Comparison of ENCODE assay signal across 8 mouse cellular contexts in genomic region chr1:91313251-91313650, GRCm38 (mm10). TPM values are rescaled to one million over a fixed set of nuclear protein-coding genes. Genes with fewer than 3 reads are reported as not detected.
DNase-seq lines count a peak whose midpoint lies in the region; ATAC-seq and TF ChIP-seq lines count a peak whose summit lies in the region.

No protein-coding gene starts in this region.

- intact Hi-C loops in heart, postnatal 10 days (cut with DNase I): no loop called here

- 51% methylated on average over 5 of the region's 5 CpGs for WGBS in midbrain, embryonic 11.5 days
- 34% methylated on average over 5 of the region's 5 CpGs for WGBS in midbrain, embryonic 16.5 days
- 31% methylated on average over 5 of the region's 5 CpGs for WGBS in embryonic facial prominence, embryonic 12.5 days
- 71% methylated on average over 5 of the region's 5 CpGs for WGBS in small intestine, adult 2 months

- peak overlapping the region; percentile 18; the same call in 1 of the 2 replicates for H3K9ac ChIP-seq in midbrain, embryonic 11.5 days (ENCODE audit: low read length)
- no peak overlapping the region for H3K9ac ChIP-seq in midbrain, embryonic 16.5 days (ENCODE audit: low read depth, low read length)
- H3K9ac ChIP-seq in embryonic facial prominence, embryonic 12.5 days: no peak overlapping the region

- H3K4me1 ChIP-seq in midbrain, embryonic 11.5 days (ENCODE audit: control insufficient read depth, insufficient read depth, low read length): no peaks in the 10 kb centered on the region; the same call in 1 of the 2 replicates
- H3K4me1 ChIP-seq in midbrain, embryonic 16.5 days (ENCODE audit: control insufficient read depth, insufficient read depth, low read length): no peaks in the 10 kb centered on the region; the same call in 1 of the 2 replicates
- H3K4me1 ChIP-seq in embryonic facial prominence, embryonic 12.5 days: 0 out of 2 replicates have a peak, but pooled peaks cover 2% of the 10 kb centered on the region
- no peaks in the 10 kb centered on the region for H3K4me1 ChIP-seq in small intestine, adult 2 months (ENCODE audit: control insufficient read depth, insufficient read depth, insufficient read length, low read length)

- H3K27me3 ChIP-seq in midbrain, embryonic 11.5 days (ENCODE audit: control insufficient read depth, insufficient read depth, low read length): no peaks in the 10 kb centered on the region
- H3K27me3 ChIP-seq in midbrain, embryonic 16.5 days (ENCODE audit: control insufficient read depth, insufficient read depth, low read depth, low read length): no peaks in the 10 kb centered on the region
- no peaks in the 10 kb centered on the region for H3K27me3 ChIP-seq in embryonic facial prominence, embryonic 12.5 days
- no peaks in the 10 kb centered on the region for H3K27me3 ChIP-seq in small intestine, adult 2 months (ENCODE audit: control insufficient read depth, insufficient read depth, low read length)

- H3K9me3 ChIP-seq in midbrain, embryonic 11.5 days (ENCODE audit: control insufficient read depth, low read length): no peaks in the 10 kb centered on the region
- no peaks in the 10 kb centered on the region for H3K9me3 ChIP-seq in midbrain, embryonic 16.5 days (replicated peaks; ENCODE audit: control insufficient read depth, low read length, poor library complexity, severe bottlenecking)
- no peaks in the 10 kb centered on the region for H3K9me3 ChIP-seq in embryonic facial prominence, embryonic 12.5 days

- no peak for DNase-seq in midbrain, embryonic 11.5 days (ENCODE audit: low spot score, missing footprints)
- DNase-seq in heart, postnatal 10 days: peak; percentile 48 to 53
- DNase-seq in spleen, postnatal 4 days (ENCODE audit: low spot score in 2 of 2): no peak
- DNase-seq in thymus, postnatal 36 days: no peak
- DNase-seq in right cerebral cortex, postnatal 4 days: no peak

- H3K36me3 ChIP-seq in midbrain, embryonic 11.5 days (ENCODE audit: control insufficient read depth, insufficient read depth, low read length): peaks cover 5% of the 10 kb centered on the region; the same call in 1 of the 2 replicates
- peaks cover 9% of the 10 kb centered on the region; the same call in 1 of the 2 replicates for H3K36me3 ChIP-seq in midbrain, embryonic 16.5 days (ENCODE audit: control insufficient read depth, insufficient read depth, low read length)
- peaks cover 27% of the 10 kb centered on the region for H3K36me3 ChIP-seq in embryonic facial prominence, embryonic 12.5 days
- H3K36me3 ChIP-seq in small intestine, adult 2 months (ENCODE audit: control insufficient read depth, insufficient read depth, low read length): peaks cover 41% of the 10 kb centered on the region

- TF ChIP-seq CTCF in small intestine, adult 2 months (IDR thresholded peaks at IDR 0.05; ENCODE audit: extremely low read depth, insufficient read length, insufficient replicate concordance, low read depth, low read length): no peak

- 0 out of 2 replicates have a peak, but pooled peaks have one; percentile 50 for ATAC-seq in midbrain, embryonic 11.5 days (ENCODE audit: low FRiP score)
- no peak for ATAC-seq in midbrain, embryonic 16.5 days
- ATAC-seq in embryonic facial prominence, embryonic 12.5 days (ENCODE audit: insufficient number of reproducible peaks, insufficient read depth, low FRiP score, low TSS enrichment): no peak

- peak overlapping the region; percentile 40; the same call in 1 of the 2 replicates for H3K27ac ChIP-seq in midbrain, embryonic 11.5 days (ENCODE audit: low read depth, low read length)
- no peak overlapping the region for H3K27ac ChIP-seq in midbrain, embryonic 16.5 days (ENCODE audit: low read length)
- peak overlapping the region; percentile 20; the same call in 1 of the 2 replicates for H3K27ac ChIP-seq in embryonic facial prominence, embryonic 12.5 days
- peak overlapping the region; percentile 47 for H3K27ac ChIP-seq in small intestine, adult 2 months (ENCODE audit: insufficient read depth, low read depth, low read length)

- no peak overlapping the region for H3K4me2 ChIP-seq in midbrain, embryonic 11.5 days
- H3K4me2 ChIP-seq in midbrain, embryonic 16.5 days (ENCODE audit: low read length): no peak overlapping the region
- no peak overlapping the region for H3K4me2 ChIP-seq in embryonic facial prominence, embryonic 12.5 days (replicated peaks)

- no peak for TF ChIP-seq POLR2A in small intestine, adult 2 months (IDR thresholded peaks at IDR 0.05; ENCODE audit: low read depth, low read length)

- H3K4me3 ChIP-seq in midbrain, embryonic 11.5 days (ENCODE audit: low read depth, low read length): no peak overlapping the region
- H3K4me3 ChIP-seq in midbrain, embryonic 16.5 days (ENCODE audit: low read depth, low read length): no peak overlapping the region
- H3K4me3 ChIP-seq in embryonic facial prominence, embryonic 12.5 days: no peak overlapping the region
- H3K4me3 ChIP-seq in small intestine, adult 2 months (ENCODE audit: low read depth, low read length): no peak overlapping the region

RNA-seq across cellular contexts. Expression of gene Espnl, which starts 8.6 kb away (rescaled TPM):
- polyA plus RNA-seq in midbrain, embryonic 11.5 days (2014; fragmentation: Nextera tagmentation; extraction: Ambion mirVana): 0.08 and 0.11 TPM in 2 replicates
- 0.04 and 0.13 TPM in 2 replicates for polyA plus RNA-seq in midbrain, embryonic 16.5 days (2015; fragmentation: Nextera tagmentation; extraction: Ambion mirVana)
- 0.18 and 0.23 TPM in 2 replicates for polyA plus RNA-seq in embryonic facial prominence, embryonic 12.5 days (2016; fragmentation: Nextera tagmentation; extraction: Ambion mirVana)
- under 1 TPM in 1 of 2 experiments, not detected in 1; 0.10 TPM for total RNA-seq in heart, postnatal 10 days (2021)
- polyA plus RNA-seq in small intestine, adult 2 months (2012; rRNA removed): 0.10 and 0.13 TPM in 2 replicates

RNA-seq across cellular contexts. Expression of gene Scly, which starts 15.1 kb away (rescaled TPM):
- 10.1 and 11.0 TPM in 2 replicates for polyA plus RNA-seq in midbrain, embryonic 11.5 days (2014; fragmentation: Nextera tagmentation; extraction: Ambion mirVana)
- polyA plus RNA-seq in midbrain, embryonic 16.5 days (2015; fragmentation: Nextera tagmentation; extraction: Ambion mirVana): 11.2 and 12.1 TPM in 2 replicates
- 12.3 and 14.2 TPM in 2 replicates for polyA plus RNA-seq in embryonic facial prominence, embryonic 12.5 days (2016; fragmentation: Nextera tagmentation; extraction: Ambion mirVana)
- total RNA-seq in heart, postnatal 10 days (2021): 10 to 100 TPM; 13.7 TPM
- 20.9 and 30.2 TPM in 2 replicates for polyA plus RNA-seq in small intestine, adult 2 months (2012; rRNA removed)

RNA-seq across cellular contexts. Expression of gene Klhl30, which starts 37.6 kb away (rescaled TPM):
- 0.10 and 0.26 TPM in 2 replicates for polyA plus RNA-seq in midbrain, embryonic 11.5 days (2014; fragmentation: Nextera tagmentation; extraction: Ambion mirVana)
- 0.11 and 0.13 TPM in 2 replicates for polyA plus RNA-seq in midbrain, embryonic 16.5 days (2015; fragmentation: Nextera tagmentation; extraction: Ambion mirVana)
- 0.46 and 1.3 TPM in 2 replicates for polyA plus RNA-seq in embryonic facial prominence, embryonic 12.5 days (2016; fragmentation: Nextera tagmentation; extraction: Ambion mirVana)
- total RNA-seq in heart, postnatal 10 days (2021): 10 to 100 TPM; 42.8 to 60.1 TPM
- 1.2 and 1.5 TPM in 2 replicates for polyA plus RNA-seq in small intestine, adult 2 months (2012; rRNA removed)

RNA-seq across cellular contexts. Expression of gene Erfe, which starts 53.0 kb away (rescaled TPM):
- polyA plus RNA-seq in midbrain, embryonic 11.5 days (2014; fragmentation: Nextera tagmentation; extraction: Ambion mirVana): 0.52 and 0.73 TPM in 2 replicates
- 0.18 and 0.25 TPM in 2 replicates for polyA plus RNA-seq in midbrain, embryonic 16.5 days (2015; fragmentation: Nextera tagmentation; extraction: Ambion mirVana)
- 1.7 and 1.8 TPM in 2 replicates for polyA plus RNA-seq in embryonic facial prominence, embryonic 12.5 days (2016; fragmentation: Nextera tagmentation; extraction: Ambion mirVana)
- total RNA-seq in heart, postnatal 10 days (2021): under 1 TPM; 0.32 to 0.45 TPM
- 3.7 and 7.3 TPM in 2 replicates for polyA plus RNA-seq in small intestine, adult 2 months (2012; rRNA removed)

Comparison
In these comparisons a context has a peak if more than half of its experiments do, and no peak if none do; other contexts are left out.
1. DNase-seq: peak in heart, postnatal 10 days (2 of 2); none in midbrain, embryonic 11.5 days (single experiment), spleen, postnatal 4 days (0 of 2), thymus, postnatal 36 days (0 of 2) and right cerebral cortex, postnatal 4 days (single experiment).